1 mouse cellular context compared by ENCODE assay signal in the genomic region with DNA sequence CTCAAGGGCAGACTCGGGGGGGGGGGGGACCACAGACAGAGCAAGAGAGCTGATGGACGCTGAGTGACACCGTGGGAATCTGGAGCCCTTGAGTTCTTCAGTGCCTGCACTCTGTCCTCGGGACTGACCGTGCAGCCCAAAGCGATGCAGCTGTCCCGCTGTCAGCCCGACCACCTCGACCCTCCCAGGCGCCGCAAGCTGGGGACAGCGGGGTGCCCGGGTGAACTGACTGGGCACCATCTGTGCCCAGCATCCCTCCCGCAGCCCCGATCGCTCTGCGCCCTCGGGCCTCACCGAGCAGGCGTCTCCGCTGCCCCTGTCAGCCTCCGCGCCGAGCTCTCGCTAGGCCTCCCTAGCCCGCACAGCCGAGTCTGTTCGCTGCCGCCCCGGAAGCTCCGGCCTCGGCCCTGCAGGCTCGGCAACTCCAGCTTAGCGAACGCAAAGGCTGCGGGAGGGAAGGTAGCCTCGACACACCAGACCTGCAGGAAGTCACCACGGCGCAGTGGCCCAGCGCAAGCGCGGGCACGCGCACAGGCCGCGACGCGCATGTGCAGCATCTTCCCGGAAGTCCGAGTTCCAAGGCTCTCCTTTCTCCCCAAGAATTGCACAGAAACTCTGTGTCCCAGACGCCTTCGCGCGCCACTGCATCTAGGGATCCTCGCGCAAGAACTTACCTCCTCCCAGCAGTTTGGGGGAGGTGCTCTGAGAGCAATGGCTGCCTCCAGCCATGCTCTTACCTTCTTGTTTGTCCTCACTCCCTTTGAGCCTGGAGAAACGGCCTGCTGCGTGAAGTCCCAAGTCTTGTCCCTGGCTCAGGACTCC.
TF ChIP-seq lines count a peak whose summit lies in the region.

Gene Rbak, minus strand, starts transcription at position 521 of the 822 bp plus-strand sequence.
Gene Spdye4b, plus strand, starts transcription at position 763 of the 822 bp plus-strand sequence.

TF ChIP-seq in CH12.LX, 34 proteins besides CTCF, POLR2A, EP300 and RAD21:
- TF ChIP-seq ZKSCAN1 (IDR thresholded peaks at IDR 0.05; ENCODE audit: borderline replicate concordance, low read depth, low read length) (no peak), MEF2A (IDR thresholded peaks at IDR 0.05; ENCODE audit: borderline replicate concordance, low read depth, low read length) (peak; percentile 57; the same call in 1 of the 2 replicates), TBP (conservative IDR thresholded peaks at IDR 0.05; ENCODE audit: low read depth, low read length) (0 out of 2 replicates have a peak, but pooled peaks have one; percentile 56), NRF1 (IDR thresholded peaks at IDR 0.05; ENCODE audit: low read depth, low read length) (peak; percentile 98), HCFC1 (IDR thresholded peaks at IDR 0.05; ENCODE audit: low read depth, low read length) (peak; percentile 95), ETS1 (conservative IDR thresholded peaks at IDR 0.05; ENCODE audit: low read depth, low read length) (no peak), USF1 (IDR thresholded peaks at IDR 0.05; ENCODE audit: low read depth, low read length) (no peak), E2F4 (IDR thresholded peaks at IDR 0.05; ENCODE audit: insufficient replicate concordance, low read depth, low read length) (no peak; the same call in 1 of the 2 replicates), NELFE (IDR thresholded peaks at IDR 0.05; ENCODE audit: low read depth, low read length) (peak; percentile 89), MAZ (IDR thresholded peaks at IDR 0.05; ENCODE audit: low read depth, low read length) (no peak), CHD1 (IDR thresholded peaks at IDR 0.05; ENCODE audit: low read depth, low read length) (no peak), KAT2A (IDR thresholded peaks at IDR 0.05; ENCODE audit: insufficient replicate concordance, low read length) (peak; percentile 75; the same call in 1 of the 2 replicates), MYC (IDR thresholded peaks at IDR 0.05; ENCODE audit: low read depth, low read length) (peak; percentile 67; the same call in 1 of the 2 replicates), JUN (IDR thresholded peaks at IDR 0.05; ENCODE audit: insufficient read depth, low read depth, low read length) (no peak), POLR2AphosphoS2 (IDR thresholded peaks at IDR 0.05; ENCODE audit: low read depth, low read length) (no peak), ZNF384 (IDR thresholded peaks at IDR 0.05; ENCODE audit: low read depth, low read length) (no peak), ZMIZ1 (IDR thresholded peaks at IDR 0.05; ENCODE audit: low read depth, low read length) (peak; percentile 30; the same call in 1 of the 2 replicates), CHD2 (IDR thresholded peaks at IDR 0.05; ENCODE audit: low read length) (0 out of 2 replicates have a peak, but pooled peaks have one; percentile 59), MAFK (IDR thresholded peaks at IDR 0.05; ENCODE audit: insufficient replicate concordance, low read length) (no peak), RCOR1 (conservative IDR thresholded peaks at IDR 0.05; ENCODE audit: low read depth, low read length) (no peak), SIN3A (IDR thresholded peaks at IDR 0.05; ENCODE audit: low read length) (peak; percentile 87), GABPA (IDR thresholded peaks at IDR 0.05; ENCODE audit: insufficient replicate concordance, low read depth, low read length) (no peak; the same call in 1 of the 2 replicates), PAX5 (IDR thresholded peaks at IDR 0.05; ENCODE audit: low read length) (no peak), TCF12 (IDR thresholded peaks at IDR 0.05; ENCODE audit: low read depth, low read length) (peak; percentile 81), USF2 (conservative IDR thresholded peaks at IDR 0.05; ENCODE audit: low read depth, low read length) (no peak), ZC3H11A (IDR thresholded peaks at IDR 0.05; ENCODE audit: low read depth, low read length) (no peak), MAX (IDR thresholded peaks at IDR 0.05; ENCODE audit: low read length) (peak; percentile 83), BHLHE40 (IDR thresholded peaks at IDR 0.05; ENCODE audit: low read depth, low read length) (peak; percentile 63), IRF4 (IDR thresholded peaks at IDR 0.05; ENCODE audit: low read depth, low read length) (no peak), ELF1 (IDR thresholded peaks at IDR 0.05; ENCODE audit: low read depth, low read length) (peak; percentile 99), SMC3 (IDR thresholded peaks at IDR 0.05; ENCODE audit: low read depth, low read length) (no peak), JUND (conservative IDR thresholded peaks at IDR 0.05; ENCODE audit: low read depth, low read length) (no peak), UBTF (IDR thresholded peaks at IDR 0.05; ENCODE audit: low read depth, low read length) (no peak), MXI1 (IDR thresholded peaks at IDR 0.05; ENCODE audit: low read depth, low read length) (peak; percentile 65)
